Comparison of ENCODE assay signal across 9 mouse cellular contexts in the genomic region with DNA sequence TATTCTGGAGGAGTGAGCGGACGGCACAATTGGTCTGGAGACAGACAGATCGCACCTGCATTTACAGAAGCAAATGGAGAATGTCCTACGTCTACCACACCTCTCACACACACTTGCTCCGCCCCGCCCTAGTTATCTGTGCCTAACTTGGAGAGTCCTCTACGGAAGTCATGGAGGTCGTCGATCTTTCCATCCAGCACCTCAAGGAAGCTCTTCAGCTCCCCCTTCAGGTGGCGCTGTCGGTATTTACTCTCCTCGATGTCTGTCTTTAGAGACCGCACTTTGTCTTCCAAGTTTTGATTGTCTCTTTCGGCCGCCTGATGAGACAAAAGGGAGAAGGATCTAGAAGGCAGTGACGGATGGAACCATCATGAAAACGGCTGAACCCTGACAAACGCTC. TPM values are rescaled to one million over a fixed set of nuclear protein-coding genes. Genes with fewer than 3 reads are reported as not detected.
DNase-seq lines count a peak whose midpoint lies in the region; ATAC-seq lines count a peak whose summit lies in the region.
"Had no signal": no experiment of that assay in that cellular context is flagged by ENCODE, and none has a peak within 500 bp of the region (broad histone marks: within the 10 kb centered on the region; RNA-seq: fewer than 3 reads in every experiment).

No protein-coding gene starts in this region.

- ATAC-seq in kidney, embryonic 14.5 days (ENCODE audit: low FRiP score, low TSS enrichment), result no peak
- ATAC-seq in common myeloid progenitor, adult 5-6 weeks (replicated peaks; ENCODE audit: low read depth, poor library complexity, severe bottlenecking), result peak; percentile 67

- no peak overlapping the region for H3K9ac ChIP-seq in kidney, embryonic 14.5 days (ENCODE audit: low read depth, low read length)

- peak; percentile 23 to 51 for DNase-seq in adrenal gland, adult (ENCODE audit: inconsistent age in 2 of 2, low spot score in 1 of 2)
- DNase-seq in adrenal gland, adult 18-20 months (ENCODE audit: low spot score in 2 of 2), result no peak
- DNase-seq in kidney, postnatal 4 days, result peak; percentile 27 to 36
- peak; percentile 32 for DNase-seq in lung, postnatal 10 days
- DNase-seq in frontal cortex, postnatal 14 days (ENCODE audit: low spot score in 2 of 2), result no peak
- DNase-seq in urinary bladder, postnatal 25 days (ENCODE audit: low spot score), result no peak

- H3K4me2 ChIP-seq in kidney, embryonic 14.5 days (replicated peaks; ENCODE audit: low read depth, low read length), result no peak overlapping the region

- no peak overlapping the region for H3K27ac ChIP-seq in kidney, embryonic 14.5 days (ENCODE audit: low read depth, low read length)

- H3K27me3 ChIP-seq in kidney, embryonic 14.5 days (ENCODE audit: control insufficient read depth, insufficient read depth, low read length), result no peaks in the 10 kb centered on the region

- H3K36me3 ChIP-seq in kidney, embryonic 14.5 days (ENCODE audit: control insufficient read depth, insufficient read depth, low read length), result no peaks in the 10 kb centered on the region; the same call in 1 of the 2 replicates

- no peaks in the 10 kb centered on the region for H3K4me1 ChIP-seq in kidney, embryonic 14.5 days (ENCODE audit: control insufficient read depth, insufficient read depth, low read length)

- H3K9me3 ChIP-seq in kidney, embryonic 14.5 days (ENCODE audit: control insufficient read depth, low read length), result no peaks in the 10 kb centered on the region
- H3K9me3 ChIP-seq: megakaryocyte, embryonic 14.5 days had no signal

- 68% methylated on average over 18 of the region's 18 CpGs for WGBS in kidney, embryonic 14.5 days

- H3K4me3 ChIP-seq in kidney, embryonic 14.5 days (ENCODE audit: low read length), result no peak overlapping the region
- H3K4me3 ChIP-seq: megakaryocyte, embryonic 14.5 days had no signal

RNA-seq across cellular contexts. Expression of a gene that starts 39.1 kb away (rescaled TPM):
- total RNA-seq in adrenal gland, adult 18-20 months (2021), result 10 to 100 TPM; 18.9 to 20.1 TPM
- polyA plus RNA-seq in kidney, embryonic 14.5 days (2014; fragmentation: Nextera tagmentation; extraction: Ambion mirVana), result 7.0 and 8.2 TPM in 2 replicates
- total RNA-seq in common myeloid progenitor, adult 5-6 weeks (2017), result 16.9 and 23.2 TPM in 2 replicates

RNA-seq across cellular contexts. Expression of a gene that starts 43.4 kb away (rescaled TPM):
- 1 to 10 TPM in 1 of 2 experiments, under 1 TPM in 1; 0.66 to 6.2 TPM for total RNA-seq in adrenal gland, adult 18-20 months (2021)
- polyA plus RNA-seq in kidney, embryonic 14.5 days (2014; fragmentation: Nextera tagmentation; extraction: Ambion mirVana), result 0.10 TPM in 1 of 2 replicates, not detected in the other
- total RNA-seq in common myeloid progenitor, adult 5-6 weeks (2017), result 0.24 TPM in 1 of 2 replicates, not detected in the other

Comparison
In these comparisons a context has a peak if more than half of its experiments do, and no peak if none do; other contexts are left out.
1. DNase-seq: peak in adrenal gland, adult (2 of 2), kidney, postnatal 4 days (2 of 2) and lung, postnatal 10 days (single experiment); none in adrenal gland, adult 18-20 months (0 of 2), frontal cortex, postnatal 14 days (0 of 2) and urinary bladder, postnatal 25 days (single experiment).